Mouse (Mus musculus) embryonic fibroblast, embryonic 13.5 days (primary cell): Measurements from ENCODE around the gene Ntmt1.

Experiments used
- CTCF ChIP-seq: IDR thresholded peaks from 2 replicates; pipeline ENCODE4 v1.5.1; 2011; ENCODE audit warnings: mild to moderate bottlenecking, control low read depth, low read length, moderate library complexity, borderline replicate concordance; ENCODE audit not compliant: insufficient read depth
- POLR2A ChIP-seq: IDR thresholded peaks from 2 replicates; pipeline ENCODE4 v1.6.1; 2011; ENCODE audit warnings: low read depth, mild to moderate bottlenecking, control low read depth, low read length, moderate library complexity

GRCm38 (mm10) chr2:30758341-30759087 is 49.1 kb upstream of the Ntmt1 start:
- TF ChIP-seq POLR2A (peak; percentile 63), CTCF (no peak)
